Mouse (Mus musculus) olfactory bulb, adult 2 months (tissue): ENCODE measurements around the gene Nfil3.

ENCODE experiments used
- CTCF ChIP-seq: fragments of 200-500 bp; IDR thresholded peaks from 2 replicates; pipeline ENCODE4 v1.5.1; 2012; ENCODE audit warnings: low read depth, mild to moderate bottlenecking, low read length, moderate library complexity; ENCODE audit not compliant: insufficient read depth
- POLR2A ChIP-seq: fragments of 200-500 bp; IDR thresholded peaks from 2 replicates; pipeline ENCODE4 v1.6.1; 2012; ENCODE audit warnings: mild to moderate bottlenecking, low read depth, low read length, moderate library complexity; ENCODE audit not compliant: insufficient read depth

DNA sequence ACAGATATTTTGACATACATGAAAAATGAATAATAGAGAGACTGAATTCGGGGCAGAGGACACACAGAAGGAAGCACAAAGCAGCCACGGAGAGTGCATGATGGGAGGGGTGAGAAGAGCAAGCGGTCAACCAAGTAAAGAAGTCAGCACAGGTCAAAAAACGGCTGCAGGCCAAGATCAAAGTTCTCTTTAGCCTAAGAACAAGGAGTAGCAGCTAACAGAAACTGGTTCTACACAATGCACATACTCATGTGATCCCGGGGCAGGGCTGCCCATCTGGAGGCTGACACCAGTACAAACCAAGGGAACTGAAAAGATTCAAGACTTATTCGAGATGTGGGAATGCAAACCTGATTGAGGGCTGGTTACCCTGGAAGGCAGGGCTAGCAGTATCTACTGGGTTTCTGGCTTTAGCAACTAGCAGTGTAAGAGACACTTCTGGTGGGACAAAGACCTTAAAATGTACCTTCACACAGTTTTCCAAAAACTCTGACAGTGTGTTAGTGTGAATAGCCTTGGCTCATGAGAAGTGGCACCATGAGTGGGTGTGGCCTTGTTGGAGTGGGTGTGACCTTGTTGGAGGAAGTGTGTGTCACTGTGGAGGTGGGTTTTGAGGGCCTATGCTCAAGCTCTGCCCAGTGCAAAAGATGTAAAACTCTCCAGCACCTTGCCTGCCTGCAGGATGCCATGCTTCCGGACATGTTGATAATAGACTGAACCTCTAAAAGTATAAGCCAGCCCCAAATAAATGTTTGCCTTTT is 59.6 kb downstream of the Nfil3 start:
- TF ChIP-seq CTCF: no peak
- TF ChIP-seq POLR2A: no peak
